Mouse (Mus musculus): ENCODE results near the gene Kcnip4. TPM values are rescaled to one million over a fixed set of nuclear protein-coding genes. Genes with fewer than 3 reads are reported as not detected.
A peak's percentile ranks its signal among the peaks of the same experiment; 100 is the strongest.

Kcnip4 gene
- total and polyA plus RNA-seq, 3 experiments = 0.19 TPM; not detected in 2

DNA sequence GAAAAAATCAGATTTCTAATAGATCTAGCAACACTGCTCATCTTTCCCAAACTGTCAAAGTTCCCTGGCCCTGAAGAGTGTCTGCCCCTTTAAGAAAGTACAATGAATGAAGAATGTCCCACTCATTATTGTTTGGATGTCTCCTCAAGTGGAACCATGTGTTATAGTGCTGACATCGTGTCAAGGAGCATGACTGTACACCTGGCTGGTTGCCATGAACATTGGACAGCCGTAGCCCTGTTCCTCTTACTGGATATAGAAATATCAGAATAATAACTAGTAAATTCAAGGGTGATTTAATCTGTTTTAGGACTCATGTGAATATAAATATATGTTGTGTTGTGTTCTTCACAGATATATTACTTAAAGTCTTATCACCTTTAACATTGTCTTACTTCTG is 87.5 kb downstream of the Kcnip4 start:
- no peaks in the 10 kb centered on the region for H3K36me3 ChIP-seq (ENCODE audit: control insufficient read depth in 1 of 2, insufficient read depth in 2 of 2, low read length in 2 of 2)
- no peaks in the 10 kb centered on the region for H3K27me3 ChIP-seq (ENCODE audit: control insufficient read depth in 1 of 2, insufficient read depth in 2 of 2, low read length in 2 of 2)
- H3K79me2 ChIP-seq (ENCODE audit: control insufficient read depth, insufficient read depth, low read length, poor library complexity) = no peaks in the 10 kb centered on the region
- DNase-seq (ENCODE audit: low read depth, low spot score) = peak; percentile 54
- TF ChIP-seq ETS1 (IDR thresholded peaks at IDR 0.05; ENCODE audit: low read depth, low read length) = 0 out of 2 replicates have a peak, but pooled peaks have one; percentile 34
- TF ChIP-seq ZC3H11A (IDR thresholded peaks at IDR 0.05; ENCODE audit: low read depth, low read length) = no peak
- 0 out of 2 replicates have a peak, but pooled peaks have one; percentile 17 for TF ChIP-seq MAX (IDR thresholded peaks at IDR 0.05; ENCODE audit: low read length)
- H3K27ac ChIP-seq (ENCODE audit: control insufficient read depth, low read depth, low read length) = no peak overlapping the region
- no peak overlapping the region for H3K9ac ChIP-seq (ENCODE audit: control insufficient read depth, low read depth, low read length, poor library complexity, severe bottlenecking)
- no peak overlapping the region for H3K4me3 ChIP-seq (ENCODE audit: control insufficient read depth in 1 of 2, insufficient read depth in 1 of 2, low read depth in 2 of 2, low read length in 2 of 2)
- no peaks in the 10 kb centered on the region for H3K9me3 ChIP-seq (replicated peaks; ENCODE audit: insufficient read depth, low read length)
- H3K4me1 ChIP-seq (ENCODE audit: control insufficient read depth in 1 of 2, insufficient read depth in 2 of 2, low read length in 2 of 2) = no peaks in the 10 kb centered on the region

DNA sequence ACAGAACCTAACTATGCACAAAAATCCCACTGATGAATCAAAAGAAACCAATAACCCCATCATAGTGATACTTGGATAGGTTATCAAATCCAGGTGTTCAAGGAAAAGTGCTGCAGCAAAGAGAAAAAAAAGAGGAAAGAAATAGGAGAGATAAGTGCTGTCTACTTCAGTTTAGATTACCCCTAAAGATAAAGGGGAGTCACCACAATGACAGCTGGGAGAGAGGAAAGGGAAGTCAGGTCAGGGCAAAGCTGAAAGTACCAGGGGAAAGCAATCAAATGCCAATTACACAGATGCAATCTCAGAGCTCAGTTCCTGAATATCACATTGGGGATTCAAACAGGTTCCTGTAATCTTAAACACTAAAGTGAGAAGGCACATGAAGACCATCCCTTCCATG is 97.0 kb downstream of the Kcnip4 start:
- no peak overlapping the region for H3K27ac ChIP-seq (ENCODE audit: control insufficient read depth, low read depth, low read length)

DNA sequence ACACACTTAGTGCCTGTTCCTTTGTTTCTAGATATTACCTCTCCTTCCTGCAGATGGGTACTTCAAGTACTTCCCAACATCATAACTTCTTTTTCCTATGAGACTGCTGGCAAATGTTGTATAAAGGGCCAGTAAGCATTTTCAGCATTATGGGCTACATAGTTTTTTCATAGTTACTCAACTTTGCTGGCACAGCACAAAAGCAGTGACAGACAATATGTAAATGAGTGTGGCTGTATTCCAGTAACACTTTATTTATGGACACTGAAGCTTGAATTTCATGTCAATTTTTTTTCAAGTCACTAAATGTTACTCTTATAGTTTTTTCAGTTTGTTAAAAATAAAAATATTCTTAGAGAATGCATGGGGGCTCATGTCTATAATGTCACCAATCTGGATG is 105.0 kb downstream of the Kcnip4 start:
- TF ChIP-seq SMC3 (IDR thresholded peaks at IDR 0.05; ENCODE audit: low read depth, low read length) (no peak), MAZ (IDR thresholded peaks at IDR 0.05; ENCODE audit: low read depth, low read length) (no peak), GATA1 (IDR thresholded peaks at IDR 0.05; ENCODE audit: low read depth, low read length) (no peak), BHLHE40 (IDR thresholded peaks at IDR 0.05; ENCODE audit: borderline replicate concordance, low read depth, low read length) (no peak), CTCF (IDR thresholded peaks at IDR 0.05 in 2 of 3, conservative IDR thresholded peaks at IDR 0.05 in 1 of 3; ENCODE audit: control insufficient read depth in 1 of 3, insufficient read depth in 1 of 3, low read depth in 2 of 3, low read length in 3 of 3, poor library complexity in 1 of 3, severe bottlenecking in 1 of 3) (no peak), MXI1 (IDR thresholded peaks at IDR 0.05; ENCODE audit: low read depth, low read length) (no peak), UBTF (IDR thresholded peaks at IDR 0.05; ENCODE audit: borderline replicate concordance, insufficient read depth, low read depth, low read length) (no peak), NRF1 (IDR thresholded peaks at IDR 0.05; ENCODE audit: insufficient read depth, low read depth, low read length, poor library complexity, severe bottlenecking) (no peak), JUND (IDR thresholded peaks at IDR 0.05; ENCODE audit: low read depth, low read length) (no peak), ZKSCAN1 (IDR thresholded peaks at IDR 0.05; ENCODE audit: low read depth, low read length) (no peak), POLR2AphosphoS2 (IDR thresholded peaks at IDR 0.05; ENCODE audit: low read length) (no peak), POLR2A (IDR thresholded peaks at IDR 0.05; ENCODE audit: control insufficient read depth in 1 of 2, insufficient read depth in 1 of 2, low read depth in 1 of 2, low read length in 2 of 2, poor library complexity in 1 of 2) (no peak), MAFK (IDR thresholded peaks at IDR 0.05; ENCODE audit: borderline replicate concordance, low read depth, low read length) (no peak), CHD2 (IDR thresholded peaks at IDR 0.05; ENCODE audit: low read length) (no peak), MYB (IDR thresholded peaks at IDR 0.05; ENCODE audit: low read depth, low read length) (no peak), ELF1 (IDR thresholded peaks at IDR 0.05; ENCODE audit: low read depth, low read length) (no peak), MYC (IDR thresholded peaks at IDR 0.05; ENCODE audit: low read depth, low read length) (no peak), SIN3A (IDR thresholded peaks at IDR 0.05; ENCODE audit: low read length) (no peak), USF1 (IDR thresholded peaks at IDR 0.05; ENCODE audit: low read depth, low read length) (no peak), ZNF384 (IDR thresholded peaks at IDR 0.05; ENCODE audit: low read depth, low read length) (no peak)
- Histone ChIP-seq H3K27ac (ENCODE audit: control insufficient read depth, low read depth, low read length) (no peak overlapping the region), H3K4me3 (ENCODE audit: control insufficient read depth in 1 of 2, insufficient read depth in 1 of 2, low read depth in 2 of 2, low read length in 2 of 2) (no peak overlapping the region), H3K36me3 (ENCODE audit: control insufficient read depth in 1 of 2, insufficient read depth in 2 of 2, low read length in 2 of 2) (no peaks in the 10 kb centered on the region), H3K4me1 (ENCODE audit: control insufficient read depth in 1 of 2, insufficient read depth in 2 of 2, low read length in 2 of 2) (no peaks in the 10 kb centered on the region), H3K9ac (ENCODE audit: control insufficient read depth, low read depth, low read length, poor library complexity, severe bottlenecking) (no peak overlapping the region), H3K27me3 (ENCODE audit: control insufficient read depth in 1 of 2, insufficient read depth in 2 of 2, low read length in 2 of 2) (no peaks in the 10 kb centered on the region), H3K79me2 (ENCODE audit: control insufficient read depth, insufficient read depth, low read length, poor library complexity) (no peaks in the 10 kb centered on the region), H3K9me3 (replicated peaks; ENCODE audit: insufficient read depth, low read length) (no peaks in the 10 kb centered on the region)
- no peak for DNase-seq (ENCODE audit: low read depth, low spot score)

More for the DNA sequence above, 97.0 kb downstream of the Kcnip4 start:
- Histone ChIP-seq H3K36me3 (ENCODE audit: control insufficient read depth in 1 of 2, insufficient read depth in 2 of 2, low read length in 2 of 2) (no peaks in the 10 kb centered on the region), H3K4me1 (ENCODE audit: control insufficient read depth in 1 of 2, insufficient read depth in 2 of 2, low read length in 2 of 2) (no peaks in the 10 kb centered on the region), H3K27me3 (ENCODE audit: control insufficient read depth in 1 of 2, insufficient read depth in 2 of 2, low read length in 2 of 2) (no peaks in the 10 kb centered on the region), H3K9me3 (replicated peaks; ENCODE audit: insufficient read depth, low read length) (no peaks in the 10 kb centered on the region), H3K4me3 (ENCODE audit: control insufficient read depth in 1 of 2, insufficient read depth in 1 of 2, low read depth in 2 of 2, low read length in 2 of 2) (no peak overlapping the region), H3K79me2 (ENCODE audit: control insufficient read depth, insufficient read depth, low read length, poor library complexity) (no peaks in the 10 kb centered on the region), H3K9ac (ENCODE audit: control insufficient read depth, low read depth, low read length, poor library complexity, severe bottlenecking) (no peak overlapping the region)
- peak; percentile 44 for DNase-seq (ENCODE audit: low read depth, low spot score)
- peak; percentile 80 for TF ChIP-seq ETS1 (IDR thresholded peaks at IDR 0.05; ENCODE audit: low read depth, low read length)
- TF ChIP-seq MYC (IDR thresholded peaks at IDR 0.05; ENCODE audit: low read depth, low read length) = no peak
- 0 out of 2 replicates have a peak, but pooled peaks have one; percentile 33 for TF ChIP-seq HCFC1 (IDR thresholded peaks at IDR 0.05; ENCODE audit: low read depth, low read length)
- peak; percentile 81 for TF ChIP-seq GATA1 (IDR thresholded peaks at IDR 0.05; ENCODE audit: low read depth, low read length)
- peak; percentile 39; the same call in 1 of the 2 replicates for TF ChIP-seq TCF12 (IDR thresholded peaks at IDR 0.05; ENCODE audit: low read depth, low read length)
- TF ChIP-seq ZNF384 (IDR thresholded peaks at IDR 0.05; ENCODE audit: low read depth, low read length) = peak; percentile 40; the same call in 1 of the 2 replicates
- no peak for TF ChIP-seq CHD1 (IDR thresholded peaks at IDR 0.05; ENCODE audit: low read depth, low read length)
- TF ChIP-seq MYB (IDR thresholded peaks at IDR 0.05; ENCODE audit: low read depth, low read length) = 0 out of 2 replicates have a peak, but pooled peaks have one; percentile 31
- TF ChIP-seq EP300 (IDR thresholded peaks at IDR 0.05; ENCODE audit: low read depth in 1 of 2, low read length in 2 of 2) = peak in 1 of 2 experiments; percentile 61; a peak in 1 of 4 replicates

Data from MEL (cell line).